Mouse (Mus musculus): ENCODE results near the gene Lin37. TPM values are rescaled to one million over a fixed set of nuclear protein-coding genes. Genes with fewer than 3 reads are reported as not detected.
A peak's percentile ranks its signal among the peaks of the same experiment; 100 is the strongest.

The Lin37 gene
- 15.7 and 32.0 TPM in 2 replicates for total RNA-seq (2014; rRNA removed)
- polyA plus RNA-seq (2015; fragmentation: Nextera tagmentation; extraction: Ambion mirVana), result 53.5 and 54.1 TPM in 2 replicates

DNA sequence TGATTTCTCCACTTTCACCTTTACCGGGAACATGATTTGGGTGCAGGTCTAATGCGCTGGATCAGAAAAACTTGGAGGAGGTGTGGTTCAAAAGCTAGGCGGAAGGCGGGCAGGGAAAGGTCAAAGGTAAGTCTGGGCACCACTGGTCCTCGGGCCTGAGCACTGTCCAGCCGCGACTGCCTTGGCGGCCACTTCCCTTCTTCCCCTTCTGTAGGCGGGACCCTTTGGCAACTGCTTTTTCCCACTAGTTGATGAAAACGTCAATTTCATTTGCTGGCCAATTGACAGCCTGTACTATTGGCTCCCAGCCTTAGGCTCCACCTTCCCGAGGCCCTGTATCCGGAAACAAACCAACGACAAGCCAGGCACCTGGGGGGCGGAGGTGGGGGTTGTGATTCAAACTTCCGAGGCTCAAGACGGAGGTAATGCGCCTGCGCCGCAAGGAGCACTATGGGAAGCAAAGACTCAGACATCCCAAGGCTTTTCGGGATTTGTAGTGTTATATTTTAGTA lies at the start of gene Lin37:
TSS of gene Lin37 (minus strand) at position 396 of the 512 bp plus-strand sequence.
- TF ChIP-seq CTCF (IDR thresholded peaks at IDR 0.05), result no peak
- under 1% methylated on average over 20 of the region's 20 CpGs for WGBS
- H3K9ac ChIP-seq (replicated peaks; ENCODE audit: low read length, poor library complexity, severe bottlenecking), result peak within 1 kb of the TSS; percentile 79
- DNase-seq (ENCODE audit: low spot score) (peak; percentile 99), ATAC-seq (ENCODE audit: low FRiP score) (peak; percentile 87)
- peak within 1 kb of the TSS; percentile 51; the same call in 1 of the 2 replicates for H3K27ac ChIP-seq (ENCODE audit: low read depth, low read length)
- H3K4me3 ChIP-seq (ENCODE audit: low read depth, low read length), result peak within 1 kb of the TSS; percentile 57
- H3K9me3 ChIP-seq (ENCODE audit: low read length), result no peaks in the 10 kb centered on the region
- H3K4me2 ChIP-seq (ENCODE audit: low read depth, low read length, poor library complexity, severe bottlenecking), result peak within 1 kb of the TSS; percentile 92
- H3K36me3 ChIP-seq (ENCODE audit: insufficient read depth, low read length), result peaks cover 18% of the 10 kb centered on the region
- no peaks in the 10 kb centered on the region for H3K4me1 ChIP-seq (ENCODE audit: insufficient read depth, low read length)
- no peaks in the 10 kb centered on the region for H3K27me3 ChIP-seq (ENCODE audit: insufficient read depth, low read length)

DNA sequence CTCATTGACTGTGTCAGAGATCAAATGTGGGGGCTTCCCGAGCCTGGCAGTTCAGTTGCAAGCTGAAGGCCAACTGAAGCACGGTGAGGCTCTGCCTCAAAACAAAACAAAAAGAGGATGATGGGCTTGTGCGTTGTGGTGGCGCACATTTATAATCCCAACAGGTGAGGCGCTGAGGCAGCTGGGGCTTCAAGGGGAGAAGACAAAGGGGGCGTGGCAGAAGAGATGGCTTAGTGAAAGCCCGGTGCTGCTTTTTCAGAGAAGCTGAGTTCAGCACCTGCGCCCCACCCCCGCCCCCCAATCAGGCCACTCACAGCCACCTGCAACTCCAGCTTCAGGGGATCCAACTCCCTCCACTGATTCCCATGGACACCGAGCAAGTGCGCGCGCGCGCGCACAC lies 48.8 kb upstream of the Lin37 start:
- Histone ChIP-seq H3K4me2 (ENCODE audit: low read depth, low read length, poor library complexity, severe bottlenecking) (no peak overlapping the region), H3K4me3 (ENCODE audit: low read depth, low read length) (no peak overlapping the region), H3K4me1 (ENCODE audit: insufficient read depth, low read length) (no peaks in the 10 kb centered on the region), H3K27me3 (ENCODE audit: insufficient read depth, low read length) (no peaks in the 10 kb centered on the region), H3K9me3 (ENCODE audit: low read length) (no peaks in the 10 kb centered on the region), H3K9ac (replicated peaks; ENCODE audit: low read length, poor library complexity, severe bottlenecking) (no peak overlapping the region), H3K27ac (ENCODE audit: low read depth, low read length) (no peak overlapping the region), H3K36me3 (ENCODE audit: insufficient read depth, low read length) (no peaks in the 10 kb centered on the region)
- TF ChIP-seq CTCF (IDR thresholded peaks at IDR 0.05), result no peak
- 49% methylated on average over 16 of the region's 16 CpGs for WGBS
- DNase-seq (ENCODE audit: low spot score) (no peak), ATAC-seq (ENCODE audit: low FRiP score) (no peak)

- Histone ChIP-seq H3K9ac (replicated peaks; ENCODE audit: low read length, poor library complexity, severe bottlenecking) (no peak overlapping the region), H3K27ac (ENCODE audit: low read depth, low read length) (no peak overlapping the region), H3K4me1 (ENCODE audit: insufficient read depth, low read length) (no peaks in the 10 kb centered on the region), H3K4me3 (ENCODE audit: low read depth, low read length) (no peak overlapping the region), H3K27me3 (ENCODE audit: insufficient read depth, low read length) (no peaks in the 10 kb centered on the region), H3K9me3 (ENCODE audit: low read length) (no peaks in the 10 kb centered on the region), H3K36me3 (ENCODE audit: insufficient read depth, low read length) (no peaks in the 10 kb centered on the region), H3K4me2 (ENCODE audit: low read depth, low read length, poor library complexity, severe bottlenecking) (no peak overlapping the region)
- peak; percentile 64 for TF ChIP-seq CTCF (IDR thresholded peaks at IDR 0.05)
- WGBS, result 28% methylated on average over 8 of the region's 8 CpGs
- peak; percentile 37 for DNase-seq (ENCODE audit: low spot score)
- no peak for ATAC-seq (ENCODE audit: low FRiP score)
Observed at GRCm38 (mm10) chr7:30607706-30608309, 48.2 kb upstream of the Lin37 start.

DNA sequence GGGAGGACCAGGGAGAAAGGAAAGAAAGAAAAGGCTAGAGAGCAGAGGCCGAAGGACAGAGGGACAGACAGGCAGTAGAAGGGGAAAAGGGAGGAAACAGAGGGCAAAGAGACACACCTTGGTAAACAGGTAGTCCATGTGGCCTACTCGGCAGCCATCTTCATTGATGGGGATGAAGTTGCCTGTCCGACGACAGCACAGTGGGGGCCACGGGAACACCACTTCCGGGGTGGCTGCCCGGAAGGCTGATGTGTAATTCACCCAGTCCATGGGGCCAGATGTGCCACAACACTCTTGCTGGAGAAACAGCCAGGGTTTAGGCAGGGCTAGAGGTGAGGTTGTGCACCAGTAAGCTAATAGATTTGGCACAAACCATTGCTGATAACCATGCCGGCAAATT lies 45.3 kb upstream of the Lin37 start:
- TF ChIP-seq CTCF (IDR thresholded peaks at IDR 0.05), result no peak
- Histone ChIP-seq H3K9me3 (ENCODE audit: low read length) (no peaks in the 10 kb centered on the region), H3K4me3 (ENCODE audit: low read depth, low read length) (no peak overlapping the region), H3K27ac (ENCODE audit: low read depth, low read length) (no peak overlapping the region), H3K36me3 (ENCODE audit: insufficient read depth, low read length) (no peaks in the 10 kb centered on the region), H3K4me2 (ENCODE audit: low read depth, low read length, poor library complexity, severe bottlenecking) (no peak overlapping the region), H3K4me1 (ENCODE audit: insufficient read depth, low read length) (no peaks in the 10 kb centered on the region), H3K27me3 (ENCODE audit: insufficient read depth, low read length) (no peaks in the 10 kb centered on the region), H3K9ac (replicated peaks; ENCODE audit: low read length, poor library complexity, severe bottlenecking) (no peak overlapping the region)
- ATAC-seq (ENCODE audit: low FRiP score), result no peak
- DNase-seq (ENCODE audit: low spot score), result no peak
- 89% methylated on average over 8 of the region's 8 CpGs for WGBS

DNA sequence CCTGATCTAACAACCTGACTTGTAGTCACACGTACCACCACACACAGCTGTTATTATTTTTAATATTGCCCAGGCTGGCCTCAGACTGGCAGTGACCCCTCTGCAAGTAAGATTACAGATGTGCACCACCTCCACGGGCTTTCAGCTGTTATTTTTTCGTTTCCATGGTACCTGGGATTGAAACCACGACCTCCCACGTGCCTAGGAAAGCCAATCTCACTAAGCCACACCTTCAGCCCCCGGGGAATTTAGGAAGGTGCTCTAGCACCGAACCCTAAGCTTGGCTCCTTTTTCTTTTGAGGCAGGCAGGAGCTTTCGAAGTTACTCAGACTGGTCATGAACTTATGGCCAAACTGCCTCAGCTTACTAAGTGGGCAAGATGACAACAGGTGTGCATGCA lies 44.8 kb upstream of the Lin37 start:
- no peaks in the 10 kb centered on the region for H3K36me3 ChIP-seq (ENCODE audit: insufficient read depth, low read length)
- H3K4me3 ChIP-seq (ENCODE audit: low read depth, low read length), result no peak overlapping the region
- ATAC-seq (ENCODE audit: low FRiP score) (no peak), DNase-seq (ENCODE audit: low spot score) (no peak)
- 60% methylated on average over 8 of the region's 8 CpGs for WGBS
- no peaks in the 10 kb centered on the region for H3K9me3 ChIP-seq (ENCODE audit: low read length)
- H3K27me3 ChIP-seq (ENCODE audit: insufficient read depth, low read length), result no peaks in the 10 kb centered on the region
- no peak overlapping the region for H3K27ac ChIP-seq (ENCODE audit: low read depth, low read length)
- H3K9ac ChIP-seq (replicated peaks; ENCODE audit: low read length, poor library complexity, severe bottlenecking), result no peak overlapping the region
- no peak for TF ChIP-seq CTCF (IDR thresholded peaks at IDR 0.05)
- no peak overlapping the region for H3K4me2 ChIP-seq (ENCODE audit: low read depth, low read length, poor library complexity, severe bottlenecking)
- no peaks in the 10 kb centered on the region for H3K4me1 ChIP-seq (ENCODE audit: insufficient read depth, low read length)

- no peaks in the 10 kb centered on the region for H3K27me3 ChIP-seq (ENCODE audit: insufficient read depth, low read length)
- TF ChIP-seq CTCF (IDR thresholded peaks at IDR 0.05), result no peak
- H3K9ac ChIP-seq (replicated peaks; ENCODE audit: low read length, poor library complexity, severe bottlenecking), result no peak overlapping the region
- no peaks in the 10 kb centered on the region for H3K9me3 ChIP-seq (ENCODE audit: low read length)
- H3K27ac ChIP-seq (ENCODE audit: low read depth, low read length), result no peak overlapping the region
- 67% methylated on average over 3 of the region's 3 CpGs for WGBS
- H3K36me3 ChIP-seq (ENCODE audit: insufficient read depth, low read length), result no peaks in the 10 kb centered on the region
- no peak overlapping the region for H3K4me3 ChIP-seq (ENCODE audit: low read depth, low read length)
- H3K4me1 ChIP-seq (ENCODE audit: insufficient read depth, low read length), result no peaks in the 10 kb centered on the region
- no peak overlapping the region for H3K4me2 ChIP-seq (ENCODE audit: low read depth, low read length, poor library complexity, severe bottlenecking)
- ATAC-seq (ENCODE audit: low FRiP score) (no peak), DNase-seq (ENCODE audit: low spot score) (no peak)
Observed at GRCm38 (mm10) chr7:30602583-30602982, 42.9 kb upstream of the Lin37 start.
